Mouse (Mus musculus) gastrocnemius, postnatal 4 days (tissue): ENCODE measurements around the gene Pgf. TPM values are rescaled to one million over a fixed set of nuclear protein-coding genes. Genes with fewer than 3 reads are reported as not detected.

ENCODE experiments used
- DNase-seq, 2 experiments: peaks; one replicate each; pipeline ENCODE4 v3.0.0; 2021 to 2022; ENCODE audit warnings: low spot score in 2 of 2, mixed read lengths in 2 of 2
- total RNA-seq, 2 experiments: library from RNA; stranded (reverse); gene quantifications; 2 replicates each; pipeline ENCODE4 v1.2.3; 2021

Gene Pgf
- total RNA-seq, 2 experiments from 2014 or later: 5.6 to 6.4 TPM

DNA sequence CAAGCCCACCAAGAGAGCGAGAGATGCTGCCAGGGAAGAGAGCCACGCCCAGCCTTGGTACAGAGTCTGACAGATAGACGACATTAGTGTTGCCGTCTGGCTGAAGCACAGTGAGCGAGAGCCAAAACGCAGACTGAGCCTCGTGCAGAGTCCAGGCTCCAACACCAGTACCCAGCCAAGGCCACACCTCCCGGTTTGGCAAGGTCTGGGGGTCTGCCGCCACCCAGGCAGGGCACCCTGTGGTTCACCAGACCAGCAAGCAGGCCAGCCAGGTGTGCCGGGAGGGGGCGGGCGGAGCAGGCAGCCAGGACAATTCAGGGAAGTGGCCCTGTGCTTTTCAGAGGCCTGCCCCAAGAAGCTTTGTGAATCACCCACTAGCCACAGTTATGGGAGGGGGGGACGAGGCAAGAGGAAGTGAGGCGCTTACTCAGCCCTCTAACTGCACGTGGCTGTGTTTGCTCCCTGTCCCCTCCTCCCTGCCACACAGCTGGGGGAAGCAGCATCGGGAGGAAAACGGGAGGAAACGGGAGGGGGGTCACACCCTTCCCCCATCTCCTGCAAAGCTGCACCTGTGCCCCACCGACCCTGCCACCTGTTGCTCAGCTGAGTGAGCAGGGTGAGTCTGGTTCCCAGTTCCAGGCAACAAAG, 15.0 kb upstream of the Pgf start:
- DNase-seq: no peak

DNA sequence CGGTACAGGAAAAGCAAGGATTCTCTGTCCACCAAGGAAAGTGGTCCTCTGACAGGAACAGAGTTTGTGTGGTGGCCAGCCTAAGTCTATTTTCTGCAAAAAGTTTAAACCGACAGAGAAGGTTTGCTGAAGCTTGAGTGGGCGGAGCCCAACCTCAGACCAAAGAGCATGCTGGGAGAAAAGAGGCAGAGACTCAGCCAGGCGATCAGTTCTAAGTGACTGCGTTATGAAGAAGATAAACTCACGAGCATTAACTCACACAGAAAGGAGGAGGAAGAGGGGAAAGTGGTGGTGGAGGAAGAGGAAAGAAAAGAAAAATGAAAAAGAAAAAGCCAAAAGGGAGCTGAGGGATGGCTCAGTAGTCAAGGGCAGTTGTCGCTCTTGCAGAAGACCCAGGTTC, 12.7 kb upstream of the Pgf start:
- no peak for DNase-seq

DNA sequence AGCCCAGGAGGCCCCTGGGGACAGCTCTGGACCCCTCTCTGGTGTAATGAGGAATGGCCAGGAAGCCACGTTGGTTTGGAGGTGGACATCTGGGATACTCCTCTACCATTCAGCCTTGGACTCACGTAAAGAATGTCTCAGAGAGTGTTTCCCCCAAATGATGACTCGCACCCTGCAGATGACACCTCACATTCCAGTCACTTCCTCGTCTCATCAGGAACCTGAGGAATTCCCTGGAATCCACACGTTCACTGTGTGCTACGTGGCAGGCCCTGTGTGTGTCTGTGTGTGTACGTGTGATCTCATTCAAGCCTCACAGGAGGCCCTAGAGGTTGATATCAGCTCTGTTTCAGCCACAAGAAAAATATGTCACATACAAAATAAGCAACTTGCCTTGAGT, 8.8 kb upstream of the Pgf start:
- no peak for DNase-seq

DNA sequence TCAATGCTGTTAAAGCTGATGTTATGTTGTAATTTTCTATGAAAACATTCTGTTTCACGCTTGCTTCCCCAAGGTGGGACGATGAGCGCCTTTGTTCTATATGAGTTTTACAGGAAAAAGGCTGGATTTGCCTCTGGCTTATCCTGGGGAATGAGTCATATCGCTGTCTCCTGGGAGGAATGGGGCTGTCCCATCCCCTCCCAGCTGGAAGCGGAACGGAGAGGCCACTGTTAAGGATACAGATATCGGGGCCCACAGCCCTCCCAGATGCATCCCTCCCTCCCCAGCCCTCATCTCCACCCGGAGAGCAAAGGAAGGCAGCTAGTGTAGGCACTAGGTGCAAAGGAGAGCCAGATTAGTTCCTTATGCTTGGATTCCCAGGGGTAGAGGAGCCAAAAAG, 8.2 kb upstream of the Pgf start:
- no peak for DNase-seq

DNA sequence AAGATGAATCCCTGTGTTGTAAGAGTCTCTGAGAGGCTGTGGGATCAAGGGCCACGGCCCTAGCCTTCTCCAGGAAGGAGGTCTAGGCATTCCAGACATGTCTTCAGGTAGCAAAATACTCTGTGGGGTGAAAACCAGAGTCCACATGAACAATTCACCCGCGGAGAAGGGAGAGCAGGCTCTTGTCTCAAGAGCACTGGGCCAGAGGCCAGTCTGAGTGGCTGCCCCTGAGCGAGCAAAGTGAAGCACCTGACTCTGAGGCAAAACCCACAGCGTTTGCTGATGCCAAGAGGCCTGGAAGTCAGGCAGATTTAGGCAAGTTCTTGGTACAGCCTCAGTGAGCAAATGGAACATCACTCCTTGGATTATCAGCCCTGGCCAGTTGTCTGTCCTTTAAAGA, 6.5 kb upstream of the Pgf start:
- DNase-seq: no peak

DNA sequence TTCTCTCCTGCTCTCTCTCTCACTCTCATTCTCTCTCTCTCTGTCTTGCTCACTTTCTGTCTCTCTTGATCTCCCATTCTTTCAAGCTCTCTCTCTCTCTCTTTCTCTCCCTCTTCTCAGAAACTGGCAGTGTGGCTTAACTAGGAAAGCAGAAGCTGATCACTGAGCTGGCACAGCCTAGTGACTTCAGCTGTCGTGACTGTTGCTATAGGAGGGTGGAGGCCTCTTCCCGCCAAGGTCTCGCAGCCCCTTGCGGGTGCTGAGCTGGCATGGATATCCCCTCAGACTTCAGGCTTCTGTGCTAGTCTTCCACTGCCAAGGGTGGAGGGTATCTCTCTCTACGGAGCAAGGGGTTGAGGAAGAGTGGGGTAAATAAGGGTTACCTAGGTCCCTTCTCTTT, 5.3 kb upstream of the Pgf start:
- no peak for DNase-seq

DNA sequence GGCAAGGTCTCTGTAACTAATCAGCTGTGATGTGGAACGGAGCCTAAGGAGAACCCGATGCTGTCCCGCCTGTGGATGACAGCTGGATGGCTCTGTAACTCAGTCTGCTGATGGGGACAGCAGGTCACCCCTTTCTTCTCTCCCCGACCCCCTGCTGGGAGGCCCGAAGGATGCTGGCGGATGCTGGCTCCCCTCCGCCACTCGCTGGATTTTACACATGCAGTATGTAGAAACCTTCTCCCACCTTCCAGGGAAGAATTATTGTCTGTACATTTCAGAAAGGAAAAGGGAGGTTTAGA, 4.7 kb upstream of the Pgf start:
- DNase-seq: no peak

DNA sequence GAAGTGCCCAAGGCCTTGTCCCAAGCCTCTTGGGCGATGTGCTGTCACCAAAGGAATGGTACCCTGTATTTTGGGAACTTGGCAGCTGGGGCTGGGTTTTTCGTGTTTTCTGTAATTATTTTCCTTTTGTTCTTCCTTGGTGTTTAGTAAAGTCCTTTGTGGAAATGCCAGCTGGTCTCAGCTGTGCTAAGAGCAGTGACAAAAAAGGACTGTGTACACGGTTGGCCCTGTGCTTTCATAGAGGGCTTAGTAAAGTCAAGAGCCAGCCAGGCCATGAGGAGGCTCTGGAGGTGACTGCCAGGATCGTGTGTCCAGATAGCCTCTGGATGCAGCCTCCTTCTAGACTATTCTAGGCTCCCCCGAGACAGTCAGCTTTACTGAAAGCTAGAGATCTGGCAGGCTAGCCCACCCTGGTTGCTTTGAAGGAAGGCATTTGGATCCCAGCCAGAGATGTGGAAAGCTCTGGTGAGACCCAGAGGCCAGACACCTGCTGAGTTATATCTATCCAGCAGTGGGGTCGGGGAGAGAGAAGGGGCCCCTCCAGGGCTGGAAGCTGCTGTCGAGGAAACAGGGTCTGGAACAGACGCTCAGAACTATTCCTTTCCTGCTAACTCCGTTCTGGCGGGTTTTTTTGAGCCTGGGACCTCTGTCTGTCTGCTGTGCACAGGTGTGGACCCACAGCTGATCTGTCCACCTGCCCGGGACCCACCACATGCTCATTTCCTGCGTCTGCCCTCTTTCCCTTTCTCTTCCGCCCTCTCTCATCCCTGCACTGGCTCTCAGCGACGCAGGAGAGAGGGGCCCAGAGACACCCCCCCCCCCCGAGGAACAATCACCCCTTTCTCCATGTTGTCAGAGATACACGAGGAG, 4.1 kb upstream of the Pgf start:
- no peak for DNase-seq

DNA sequence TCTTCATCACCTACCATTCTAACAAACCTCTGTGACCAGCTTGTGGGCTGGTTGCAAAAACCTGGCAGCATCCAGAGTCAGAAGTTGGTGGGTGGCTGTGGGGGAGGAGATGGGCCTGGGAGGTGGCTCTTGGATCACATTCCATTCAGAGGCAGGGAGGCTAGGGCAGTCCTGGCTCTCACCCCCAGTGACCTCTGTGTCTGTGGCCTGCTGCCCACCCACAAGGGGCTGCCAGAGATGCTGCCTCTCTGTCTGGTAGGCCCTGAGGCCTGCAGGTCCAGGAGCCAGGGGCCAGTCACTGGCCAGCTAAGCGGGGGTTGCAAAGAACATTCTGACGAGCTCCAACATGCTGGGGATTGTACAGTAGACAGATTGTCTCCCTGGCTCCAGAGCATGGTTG, 704 bp upstream of the Pgf start:
- no peak for DNase-seq

DNA sequence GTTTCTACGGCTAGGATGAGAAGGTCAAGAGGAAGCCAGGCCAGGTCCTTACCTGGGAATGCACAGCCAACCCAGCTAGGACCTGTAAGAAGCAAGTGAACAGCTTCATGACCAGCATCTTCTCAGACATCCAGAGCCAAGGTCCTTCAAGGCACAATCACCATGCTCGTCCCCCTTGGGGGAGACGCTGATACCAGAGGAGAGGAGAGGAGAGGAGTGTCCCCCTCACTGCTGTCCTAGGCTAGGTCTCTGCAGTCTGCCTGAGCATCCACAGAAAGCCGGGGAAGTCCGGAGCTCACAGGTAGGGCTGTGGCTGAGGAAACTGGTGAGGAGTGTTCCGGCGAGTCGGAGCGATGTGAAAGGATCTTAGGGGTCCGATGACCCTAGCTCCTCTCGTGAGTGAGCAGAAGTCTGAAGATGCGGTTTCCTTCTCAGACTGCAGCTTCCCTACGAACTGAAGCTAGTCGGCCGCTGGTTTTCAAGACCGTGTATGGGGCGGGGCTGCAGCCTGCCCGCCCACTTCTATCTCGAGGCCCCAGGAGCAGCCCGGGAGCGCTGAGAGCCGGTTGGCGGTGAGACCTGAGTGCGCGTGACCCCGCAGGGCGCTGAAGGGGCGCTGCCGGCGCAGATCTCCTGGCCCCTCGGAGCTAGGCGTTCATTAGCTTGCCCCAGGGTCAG, 605 bp downstream of the Pgf start:
- DNase-seq: peak in 1 of 2 experiments; percentile 63

DNA sequence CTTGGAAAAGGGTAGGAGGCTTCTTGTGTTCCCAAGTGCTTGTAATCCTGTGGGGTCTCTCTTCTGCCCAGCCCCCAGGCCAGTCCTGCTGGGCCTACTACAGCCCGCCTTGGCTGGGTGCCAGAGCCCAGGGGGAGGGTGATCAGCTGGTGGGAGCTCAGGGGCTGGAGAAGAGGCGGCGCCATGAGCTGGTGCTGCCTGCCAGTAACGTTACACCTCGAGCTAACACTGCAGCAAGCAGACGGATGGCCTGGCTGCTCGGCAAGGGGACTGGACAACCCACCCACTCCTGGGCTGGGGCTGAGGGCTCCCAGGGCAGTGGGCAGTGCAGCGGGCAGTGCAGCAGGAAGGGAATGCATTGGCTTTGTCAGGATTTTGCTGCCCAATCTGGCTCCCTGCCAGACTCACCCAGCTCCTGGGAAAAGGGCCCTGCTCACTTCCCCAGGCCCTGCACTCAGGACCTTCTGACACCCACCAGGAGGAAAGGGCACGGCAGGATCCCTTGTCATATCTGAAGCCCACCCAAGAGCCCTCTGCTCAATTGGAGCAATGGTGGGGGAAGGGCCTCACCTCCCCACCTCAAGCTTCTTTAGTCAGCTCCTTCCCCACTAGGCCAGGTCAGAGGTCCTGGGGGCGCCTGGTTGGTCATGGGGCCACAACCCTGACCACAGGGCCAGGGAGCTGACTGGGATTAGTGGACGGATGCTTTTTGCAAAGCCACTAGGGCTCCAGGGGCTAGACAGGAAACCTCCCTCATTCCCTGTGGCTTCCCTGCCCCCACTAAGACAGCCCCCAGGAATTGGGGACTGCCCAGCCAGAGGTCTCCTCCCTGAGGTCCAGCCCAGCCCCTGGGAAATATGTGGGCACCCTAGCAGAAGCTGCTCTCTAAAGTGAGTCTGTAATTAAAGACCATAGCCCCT, 1.4 kb downstream of the Pgf start:
- DNase-seq: no peak

DNA sequence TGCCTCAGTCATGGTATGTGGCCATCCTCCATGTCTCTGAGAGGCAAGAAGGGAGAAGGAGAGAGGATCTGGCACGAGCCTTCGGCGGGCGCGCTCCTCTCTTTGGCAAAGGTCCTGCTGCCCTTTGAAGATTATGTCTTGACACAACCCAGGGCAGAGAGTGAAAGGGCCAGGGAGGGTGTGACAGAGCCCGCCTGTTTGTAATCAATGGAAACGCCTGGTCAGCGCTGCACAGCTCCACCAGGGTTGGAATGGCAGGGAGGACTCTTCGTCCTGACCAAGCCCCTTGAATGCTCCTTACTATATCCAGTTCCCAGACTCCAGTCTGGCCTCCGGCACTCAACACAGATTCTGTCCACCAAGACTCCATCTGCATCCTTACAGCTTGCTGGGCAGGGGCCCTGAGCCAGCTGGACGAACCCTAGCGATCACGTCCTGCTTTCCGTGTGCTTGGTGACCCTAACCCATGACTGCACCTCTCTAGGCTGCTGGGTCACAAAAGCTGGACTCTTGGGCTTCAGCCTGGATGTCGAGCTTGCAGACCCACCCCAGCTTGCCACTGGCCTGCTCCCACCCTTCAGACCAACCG, 2.4 kb downstream of the Pgf start:
- DNase-seq: no peak

DNA sequence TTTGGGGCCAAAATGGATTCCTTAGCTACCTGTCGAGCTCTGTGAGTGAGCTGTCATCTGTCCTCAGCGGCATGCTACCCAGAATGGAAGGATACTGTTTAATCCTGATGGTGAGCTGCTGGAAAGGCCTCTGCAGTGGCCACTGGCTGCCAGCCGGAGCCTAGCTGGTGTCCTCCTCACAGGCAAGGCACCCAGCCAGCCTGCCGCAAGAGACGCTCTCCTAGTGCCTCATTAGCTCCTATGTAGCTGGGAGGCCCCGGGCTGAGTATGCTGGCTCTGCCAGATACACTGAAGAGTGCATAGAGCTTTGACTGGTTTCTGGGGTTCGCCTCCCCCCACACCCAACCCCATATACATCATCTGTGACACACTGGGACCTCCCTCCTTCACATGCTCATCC, 3.6 kb downstream of the Pgf start:
- no peak for DNase-seq

DNA sequence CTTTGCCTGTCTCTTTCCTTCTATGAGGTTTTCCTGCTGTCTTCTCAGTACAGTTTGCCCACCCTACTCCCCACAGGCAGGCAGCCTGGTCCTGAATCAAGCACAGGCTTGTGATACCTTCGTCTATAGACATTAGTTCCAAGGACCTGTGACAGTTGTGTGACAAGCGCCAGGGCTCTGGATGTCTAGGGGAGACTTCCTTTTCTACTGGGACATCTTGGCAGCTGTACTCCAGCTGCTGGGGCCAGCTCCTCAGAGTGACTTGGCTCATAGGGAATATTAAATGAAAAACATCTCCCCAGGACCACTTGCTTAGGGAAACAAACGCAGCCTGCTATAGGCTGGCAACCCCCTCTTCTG, 6.7 kb downstream of the Pgf start:
- no peak for DNase-seq

DNA sequence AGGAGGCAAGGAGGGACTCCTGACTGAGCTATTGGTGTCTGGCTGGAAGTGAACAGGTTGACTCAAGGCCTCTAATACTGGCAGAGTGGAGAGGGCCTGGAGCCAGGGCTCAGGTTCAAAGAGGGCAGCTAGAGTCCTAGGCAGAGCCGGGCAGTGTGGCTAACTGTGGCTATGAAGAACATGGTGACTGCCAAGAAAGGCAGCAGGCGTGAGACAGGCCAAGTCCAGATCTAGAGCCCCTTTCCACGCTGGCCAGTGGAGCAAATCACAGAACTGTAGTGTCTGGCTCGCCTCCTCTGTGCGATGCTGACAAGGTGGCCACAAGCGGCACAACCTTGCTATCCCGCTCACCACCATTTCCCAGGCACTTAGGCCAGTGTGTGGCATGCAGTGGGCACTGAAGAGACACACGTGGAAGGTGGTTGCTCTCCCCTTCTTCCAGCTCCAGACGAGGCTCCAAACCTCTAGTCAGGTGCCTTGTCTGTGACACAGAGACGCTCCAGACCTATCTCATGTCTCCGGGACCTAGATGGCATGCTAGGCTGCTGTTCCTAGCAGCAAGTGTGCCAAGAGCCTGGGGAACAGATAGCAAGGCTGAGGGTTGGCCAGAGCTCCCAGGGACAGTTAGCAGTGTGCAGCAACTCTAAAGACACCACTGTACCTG, 7.2 kb downstream of the Pgf start:
- no peak for DNase-seq

DNA sequence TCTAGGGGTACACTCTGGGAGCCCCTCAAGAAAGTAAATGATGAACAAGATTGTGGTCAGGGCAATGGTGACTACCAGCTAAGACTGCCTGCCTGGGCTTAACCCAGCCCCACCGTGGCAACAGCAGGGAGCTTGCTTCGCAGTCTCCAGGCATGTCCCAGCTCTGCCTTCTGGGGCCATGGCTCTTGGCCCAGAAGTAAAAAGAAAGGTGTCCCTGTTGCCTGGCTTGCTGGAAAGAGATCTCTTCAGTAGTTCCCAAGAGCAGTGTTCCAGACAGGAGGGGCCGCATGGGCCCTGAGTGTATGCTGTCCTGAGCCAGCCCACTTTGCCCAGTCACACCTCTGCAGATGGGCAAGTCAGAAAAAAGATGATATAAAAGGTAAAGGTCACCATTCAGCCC, 7.7 kb downstream of the Pgf start:
- DNase-seq: no peak

DNA sequence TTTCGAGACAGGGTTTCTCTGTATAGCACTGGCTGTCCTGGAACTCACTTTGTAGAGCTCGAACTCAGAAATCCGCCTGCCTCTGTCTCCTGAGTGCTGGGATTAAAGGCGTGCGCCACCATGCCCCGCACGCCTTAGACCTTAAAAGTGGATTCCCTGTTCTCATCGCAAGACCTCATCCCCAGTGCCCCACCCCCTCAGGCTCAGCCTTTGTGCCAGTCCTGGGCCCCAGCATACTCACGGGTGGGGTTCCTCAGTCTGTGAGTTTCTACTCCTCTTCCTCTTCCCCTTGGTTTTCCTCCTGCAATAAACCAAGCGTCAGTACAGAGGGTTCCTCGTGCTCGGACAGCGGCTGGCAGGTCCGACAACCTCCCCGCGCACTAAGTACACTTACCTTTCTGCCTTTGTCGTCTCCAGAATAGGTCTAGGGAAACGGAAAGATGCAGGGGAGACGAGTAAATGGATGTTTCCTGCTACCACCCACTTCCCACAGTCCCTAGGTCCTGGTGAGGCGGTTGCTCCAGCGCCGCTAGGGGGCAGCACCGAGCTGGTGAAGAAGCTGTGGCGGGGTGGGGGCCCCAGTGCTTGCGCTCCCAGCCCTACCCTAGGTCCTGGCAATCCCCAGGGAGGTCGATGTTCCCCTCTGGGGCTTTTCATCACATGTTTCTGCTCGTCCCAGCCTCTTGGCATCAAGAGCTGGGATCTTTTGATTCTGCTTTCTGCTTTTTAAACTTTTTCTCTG, 8.3 kb downstream of the Pgf start:
- DNase-seq: peak; percentile 87 to 91

DNA sequence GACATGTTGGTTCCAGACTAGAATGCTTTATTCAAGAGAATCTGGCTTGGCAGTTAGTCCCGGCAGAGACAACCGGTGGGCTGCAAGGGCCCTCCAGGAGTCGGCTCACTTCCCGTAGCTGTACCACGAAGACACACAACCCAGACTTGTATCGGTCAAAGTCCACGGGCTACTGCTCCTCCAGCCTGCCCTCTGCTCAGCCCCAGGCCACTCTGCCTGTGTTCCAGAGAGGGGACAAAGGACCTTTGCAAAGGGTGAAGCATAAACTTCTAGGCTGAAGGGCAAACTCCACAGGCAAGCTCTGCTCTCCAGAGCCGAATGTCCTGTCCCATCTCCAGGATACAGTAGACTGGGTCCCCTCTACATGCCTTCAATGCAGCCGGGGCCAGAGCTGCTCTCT, 11.0 kb downstream of the Pgf start:
- DNase-seq: no peak

DNA sequence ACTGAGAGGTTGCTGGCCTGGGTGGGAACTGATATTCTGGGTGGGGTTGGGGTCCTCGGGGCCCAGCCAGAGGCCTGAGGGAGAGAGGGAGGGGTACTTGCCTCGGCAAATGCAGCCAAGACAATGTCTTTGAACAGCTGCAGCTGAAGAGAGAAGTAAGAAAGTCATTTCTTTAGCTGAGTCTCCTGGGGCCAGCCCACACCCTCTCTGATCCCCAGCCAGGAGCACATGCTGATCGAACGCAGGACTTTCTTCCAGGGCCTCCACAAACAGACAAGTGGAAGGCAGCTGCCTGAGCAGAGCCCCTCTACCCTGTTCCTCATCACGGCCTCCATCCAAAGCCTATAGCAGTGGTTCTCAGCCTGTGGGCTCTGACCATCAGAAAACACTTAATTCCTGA, 12.6 kb downstream of the Pgf start:
- DNase-seq: peak in 1 of 2 experiments; percentile 71

DNA sequence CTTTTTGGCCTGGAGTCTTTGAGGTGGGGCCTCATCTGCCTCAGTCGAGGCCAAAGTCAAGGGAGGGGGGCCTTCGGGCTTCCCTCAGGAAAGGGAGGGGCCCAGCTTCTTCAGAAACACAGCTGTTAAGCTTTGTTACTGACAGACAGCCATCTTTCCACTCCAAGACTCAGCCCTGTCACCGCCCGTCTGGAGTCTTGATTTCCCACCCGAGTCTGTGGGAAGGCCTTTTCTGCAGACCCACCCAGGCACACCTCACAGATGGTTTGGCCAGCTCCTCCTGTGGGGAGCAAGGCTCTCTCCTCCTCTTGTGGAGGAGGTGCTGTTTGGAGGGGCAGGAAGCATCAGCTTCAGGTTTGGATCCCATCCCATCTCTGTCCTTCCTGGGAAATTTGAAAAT, 18.0 kb downstream of the Pgf start:
- DNase-seq: no peak
